Mouse (Mus musculus): ENCODE data around the gene Ankrd34b. TPM values are rescaled to one million over a fixed set of nuclear protein-coding genes. Genes with fewer than 3 reads are reported as not detected.
A peak's percentile ranks its signal among the peaks of the same experiment; 100 is the strongest.

Gene Ankrd34b
- polyA plus RNA-seq, 1 experiment from 2014 or later: 0.19 TPM

DNA sequence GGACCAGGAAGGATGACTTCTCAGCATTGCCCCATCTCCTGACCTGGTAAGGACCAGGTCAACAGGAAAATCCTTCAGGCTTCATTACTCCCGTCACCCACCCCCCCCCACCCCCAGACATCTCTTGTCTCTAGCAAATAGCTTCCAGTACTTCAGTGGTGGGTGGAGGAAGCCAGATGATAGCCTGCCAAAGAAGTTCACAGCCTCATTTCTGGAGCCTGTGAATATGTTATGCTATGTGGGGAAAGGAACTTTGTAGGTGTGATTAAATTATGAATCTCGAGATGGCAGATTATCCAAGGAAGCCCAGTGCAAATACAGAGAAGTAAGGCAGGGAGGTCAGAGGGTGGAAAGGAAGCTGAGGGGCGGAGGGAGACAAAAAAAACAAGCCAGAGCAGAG, 2.0 kb upstream of the Ankrd34b start:
- Histone ChIP-seq H3K27ac (ENCODE audit: low read length) (no peak overlapping the region), H3K4me1 (ENCODE audit: control insufficient read depth, insufficient read depth, low read length) (0 out of 2 replicates have a peak, but pooled peaks cover 11% of the 10 kb centered on the region), H3K9me3 (ENCODE audit: control insufficient read depth, low read depth, low read length) (no peaks in the 10 kb centered on the region), H3K27me3 (ENCODE audit: control insufficient read depth, insufficient read depth, low read length) (peaks cover 19% of the 10 kb centered on the region; the same call in 1 of the 2 replicates), H3K4me2 (replicated peaks; ENCODE audit: low read depth, low read length) (no peak overlapping the region), H3K9ac (replicated peaks; ENCODE audit: low read depth, low read length) (no peak overlapping the region), H3K4me3 (ENCODE audit: low read depth, low read length) (no peak overlapping the region), H3K36me3 (ENCODE audit: control insufficient read depth, insufficient read depth, low read length) (no peaks in the 10 kb centered on the region)
- ATAC-seq (ENCODE audit: insufficient number of reproducible peaks, insufficient read depth, low FRiP score, low read depth): no peak
- 51% methylated on average over 3 of the region's 3 CpGs for WGBS

- H3K27me3 ChIP-seq (ENCODE audit: control insufficient read depth, insufficient read depth, low read length): peaks cover 19% of the 10 kb centered on the region; the same call in 1 of the 2 replicates
- no peaks in the 10 kb centered on the region for H3K36me3 ChIP-seq (ENCODE audit: control insufficient read depth, insufficient read depth, low read length)
- H3K4me3 ChIP-seq (ENCODE audit: low read depth, low read length): peak overlapping the region; percentile 49
- 0 out of 2 replicates have a peak, but pooled peaks have one; percentile 35 for ATAC-seq (ENCODE audit: insufficient number of reproducible peaks, insufficient read depth, low FRiP score, low read depth)
- no peak overlapping the region for H3K27ac ChIP-seq (ENCODE audit: low read length)
- no peaks in the 10 kb centered on the region for H3K9me3 ChIP-seq (ENCODE audit: control insufficient read depth, low read depth, low read length)
- 0 out of 2 replicates have a peak, but pooled peaks cover 11% of the 10 kb centered on the region for H3K4me1 ChIP-seq (ENCODE audit: control insufficient read depth, insufficient read depth, low read length)
- under 1% methylated on average over 87 of the region's 92 CpGs for WGBS
- H3K4me2 ChIP-seq (replicated peaks; ENCODE audit: low read depth, low read length): peak overlapping the region; percentile 100
- no peak overlapping the region for H3K9ac ChIP-seq (replicated peaks; ENCODE audit: low read depth, low read length)
Measured at GRCm38 (mm10) chr13:92426294-92427051, 777 bp downstream of the Ankrd34b start.

- 41% methylated on average over 4 of the region's 4 CpGs for WGBS
- ATAC-seq (ENCODE audit: insufficient number of reproducible peaks, insufficient read depth, low FRiP score, low read depth): no peak
- no peaks in the 10 kb centered on the region for H3K9me3 ChIP-seq (ENCODE audit: control insufficient read depth, low read depth, low read length)
- H3K27me3 ChIP-seq (ENCODE audit: control insufficient read depth, insufficient read depth, low read length): peaks cover 19% of the 10 kb centered on the region; the same call in 1 of the 2 replicates
- H3K4me3 ChIP-seq (ENCODE audit: low read depth, low read length): peak overlapping the region; percentile 49; the same call in 1 of the 2 replicates
- no peak overlapping the region for H3K27ac ChIP-seq (ENCODE audit: low read length)
- 0 out of 2 replicates have a peak overlapping the region, but pooled peaks have one; percentile 100 for H3K4me2 ChIP-seq (replicated peaks; ENCODE audit: low read depth, low read length)
- H3K9ac ChIP-seq (replicated peaks; ENCODE audit: low read depth, low read length): no peak overlapping the region
- 0 out of 2 replicates have a peak, but pooled peaks cover 11% of the 10 kb centered on the region for H3K4me1 ChIP-seq (ENCODE audit: control insufficient read depth, insufficient read depth, low read length)
- no peaks in the 10 kb centered on the region for H3K36me3 ChIP-seq (ENCODE audit: control insufficient read depth, insufficient read depth, low read length)
Measured at GRCm38 (mm10) chr13:92427351-92427855, 1.7 kb downstream of the Ankrd34b start.

- no peak overlapping the region for H3K27ac ChIP-seq (ENCODE audit: low read length)
- no peaks in the 10 kb centered on the region for H3K9me3 ChIP-seq (ENCODE audit: control insufficient read depth, low read depth, low read length)
- H3K9ac ChIP-seq (replicated peaks; ENCODE audit: low read depth, low read length): no peak overlapping the region
- no peaks in the 10 kb centered on the region for H3K4me1 ChIP-seq (ENCODE audit: control insufficient read depth, insufficient read depth, low read length)
- no peaks in the 10 kb centered on the region for H3K36me3 ChIP-seq (ENCODE audit: control insufficient read depth, insufficient read depth, low read length)
- H3K27me3 ChIP-seq (ENCODE audit: control insufficient read depth, insufficient read depth, low read length): no peaks in the 10 kb centered on the region
- no peak overlapping the region for H3K4me3 ChIP-seq (ENCODE audit: low read depth, low read length)
- no peak for ATAC-seq (ENCODE audit: insufficient number of reproducible peaks, insufficient read depth, low FRiP score, low read depth)
- no peak overlapping the region for H3K4me2 ChIP-seq (replicated peaks; ENCODE audit: low read depth, low read length)
- WGBS: 85% methylated on average over 10 of the region's 10 CpGs
Measured at GRCm38 (mm10) chr13:92438656-92439055, 13.0 kb downstream of the Ankrd34b start.

DNA sequence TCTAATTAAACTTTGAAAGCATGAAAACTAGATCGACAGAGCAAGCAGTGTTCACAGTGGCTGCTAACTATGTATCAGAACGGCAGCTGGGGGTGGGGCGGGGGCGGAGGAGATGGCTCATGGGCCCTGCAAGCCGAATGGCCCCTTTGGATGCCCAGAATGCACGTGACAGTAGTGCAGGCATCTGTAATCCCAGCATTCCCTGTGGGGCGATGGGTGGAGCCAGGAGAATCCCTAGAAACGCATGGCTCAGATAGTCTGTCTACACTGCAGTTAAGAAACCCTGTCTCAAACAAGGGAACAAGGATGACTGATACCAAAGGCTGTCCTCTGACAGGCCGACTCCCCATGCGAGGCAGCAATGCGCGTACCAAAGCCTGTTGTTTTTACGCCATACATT, 14.6 kb downstream of the Ankrd34b start:
- WGBS: 75% methylated on average over 13 of the region's 13 CpGs

DNA sequence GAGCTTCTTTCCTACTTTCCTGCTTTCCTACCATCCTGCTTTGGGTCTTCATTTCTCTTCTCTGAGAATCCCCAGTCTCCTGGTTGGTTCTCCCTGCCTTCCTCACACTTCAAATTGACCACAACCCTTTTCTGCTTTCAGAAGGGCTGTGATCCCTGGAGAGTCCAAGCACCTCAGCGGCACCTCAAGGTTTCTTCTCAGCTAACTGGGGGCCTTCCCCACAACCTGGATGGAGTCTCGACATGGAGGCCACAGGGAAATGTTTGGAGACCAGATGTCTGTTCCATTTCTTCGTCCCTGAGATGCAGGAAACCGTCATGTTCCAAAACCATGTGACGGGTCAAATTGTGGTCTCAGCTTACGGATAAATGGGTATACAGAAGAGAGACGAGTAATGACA, 21.2 kb downstream of the Ankrd34b start:
- Histone ChIP-seq H3K4me2 (replicated peaks; ENCODE audit: low read depth, low read length) (no peak overlapping the region), H3K27me3 (ENCODE audit: control insufficient read depth, insufficient read depth, low read length) (no peaks in the 10 kb centered on the region)
- 91% methylated on average over 7 of the region's 7 CpGs for WGBS

More for the DNA sequence above, 14.6 kb downstream of the Ankrd34b start:
- Histone ChIP-seq H3K4me2 (replicated peaks; ENCODE audit: low read depth, low read length) (no peak overlapping the region), H3K36me3 (ENCODE audit: control insufficient read depth, insufficient read depth, low read length) (no peaks in the 10 kb centered on the region), H3K27ac (ENCODE audit: low read length) (no peak overlapping the region), H3K4me1 (ENCODE audit: control insufficient read depth, insufficient read depth, low read length) (no peaks in the 10 kb centered on the region), H3K4me3 (ENCODE audit: low read depth, low read length) (no peak overlapping the region), H3K9ac (replicated peaks; ENCODE audit: low read depth, low read length) (no peak overlapping the region), H3K27me3 (ENCODE audit: control insufficient read depth, insufficient read depth, low read length) (no peaks in the 10 kb centered on the region), H3K9me3 (ENCODE audit: control insufficient read depth, low read depth, low read length) (no peaks in the 10 kb centered on the region)
- no peak for ATAC-seq (ENCODE audit: insufficient number of reproducible peaks, insufficient read depth, low FRiP score, low read depth)

DNA sequence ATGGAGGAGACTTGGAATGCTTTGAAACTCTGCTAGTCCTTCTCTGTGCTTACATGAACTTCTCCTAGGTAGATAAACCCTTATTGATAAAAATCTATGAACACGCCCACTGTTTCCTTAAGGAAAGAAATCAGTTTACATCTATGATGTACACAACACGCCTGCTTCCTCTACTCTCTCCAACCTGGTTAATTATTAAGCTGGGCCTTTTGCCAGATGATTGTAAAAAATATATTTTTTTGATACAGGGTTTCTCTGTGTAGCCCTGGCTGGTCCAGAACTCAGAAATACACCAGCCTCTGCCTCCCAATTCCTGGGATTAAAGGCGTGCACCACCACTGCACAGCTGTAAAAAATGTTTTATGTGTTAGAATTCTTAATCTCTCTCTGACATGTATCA, 39.0 kb downstream of the Ankrd34b start:
- no peak overlapping the region for H3K27ac ChIP-seq (ENCODE audit: low read length)
- 72% methylated on average over 3 of the region's 3 CpGs for WGBS
- ATAC-seq (ENCODE audit: insufficient number of reproducible peaks, insufficient read depth, low FRiP score, low read depth): no peak

More for the DNA sequence above, 21.2 kb downstream of the Ankrd34b start:
- H3K4me1 ChIP-seq (ENCODE audit: control insufficient read depth, insufficient read depth, low read length): no peaks in the 10 kb centered on the region
- no peak overlapping the region for H3K4me3 ChIP-seq (ENCODE audit: low read depth, low read length)
- ATAC-seq (ENCODE audit: insufficient number of reproducible peaks, insufficient read depth, low FRiP score, low read depth): no peak
- no peak overlapping the region for H3K27ac ChIP-seq (ENCODE audit: low read length)
- H3K9me3 ChIP-seq (ENCODE audit: control insufficient read depth, low read depth, low read length): no peaks in the 10 kb centered on the region
- no peak overlapping the region for H3K9ac ChIP-seq (replicated peaks; ENCODE audit: low read depth, low read length)
- H3K36me3 ChIP-seq (ENCODE audit: control insufficient read depth, insufficient read depth, low read length): no peaks in the 10 kb centered on the region

GRCm38 (mm10) chr13:92467891-92468290, 42.2 kb downstream of the Ankrd34b start:
- Histone ChIP-seq H3K9ac (replicated peaks; ENCODE audit: low read depth, low read length) (no peak overlapping the region), H3K27me3 (ENCODE audit: control insufficient read depth, insufficient read depth, low read length) (no peaks in the 10 kb centered on the region), H3K4me1 (ENCODE audit: control insufficient read depth, insufficient read depth, low read length) (no peaks in the 10 kb centered on the region), H3K4me2 (replicated peaks; ENCODE audit: low read depth, low read length) (no peak overlapping the region), H3K27ac (ENCODE audit: low read length) (no peak overlapping the region), H3K4me3 (ENCODE audit: low read depth, low read length) (no peak overlapping the region), H3K9me3 (ENCODE audit: control insufficient read depth, low read depth, low read length) (no peaks in the 10 kb centered on the region), H3K36me3 (ENCODE audit: control insufficient read depth, insufficient read depth, low read length) (no peaks in the 10 kb centered on the region; the same call in 1 of the 2 replicates)
- no peak for ATAC-seq (ENCODE audit: insufficient number of reproducible peaks, insufficient read depth, low FRiP score, low read depth)
- WGBS: 74% methylated on average over 9 of the region's 9 CpGs

More for the DNA sequence above, 39.0 kb downstream of the Ankrd34b start:
- H3K9ac ChIP-seq (replicated peaks; ENCODE audit: low read depth, low read length): no peak overlapping the region
- H3K9me3 ChIP-seq (ENCODE audit: control insufficient read depth, low read depth, low read length): no peaks in the 10 kb centered on the region
- H3K27me3 ChIP-seq (ENCODE audit: control insufficient read depth, insufficient read depth, low read length): no peaks in the 10 kb centered on the region
- no peak overlapping the region for H3K4me2 ChIP-seq (replicated peaks; ENCODE audit: low read depth, low read length)
- H3K4me3 ChIP-seq (ENCODE audit: low read depth, low read length): no peak overlapping the region
- H3K4me1 ChIP-seq (ENCODE audit: control insufficient read depth, insufficient read depth, low read length): no peaks in the 10 kb centered on the region
- H3K36me3 ChIP-seq (ENCODE audit: control insufficient read depth, insufficient read depth, low read length): no peaks in the 10 kb centered on the region; the same call in 1 of the 2 replicates

Measured in stomach, embryonic 14.5 days (tissue).